Mouse (Mus musculus) liver, embryonic 11.5 days (tissue): ENCODE results near the gene Gabra6. TPM values are rescaled to one million over a fixed set of nuclear protein-coding genes. Genes with fewer than 3 reads are reported as not detected.

Experiments used
- ATAC-seq: fragments of 200-750 bp; cut with Nextera tagmentation; replicated peaks from 2 replicates; pipeline ENCODE4 v1.8.0; 2017; ENCODE audit warnings: moderate number of reproducible peaks, mild to moderate bottlenecking, moderate TSS enrichment, moderate library complexity; ENCODE audit not compliant: low FRiP score
- DNase-seq: peaks from one replicate; pipeline ENCODE4 v3.0.0-alpha.2; 2017; ENCODE audit warnings: low spot score
- H3K27ac ChIP-seq: fragments of 300-500 bp; sonication (generic); 2 replicates; pipeline ENCODE4 v1.5.1; 2014; ENCODE audit warnings: mild to moderate bottlenecking, low read depth, low read length, control low read depth
- H3K27me3 ChIP-seq: fragments of 300-500 bp; sonication (generic); replicated peaks from 2 replicates; pipeline ENCODE4 v1.6.1; 2014; ENCODE audit warnings: low read length, mixed read lengths; ENCODE audit not compliant: control insufficient read depth, insufficient read depth
- H3K36me3 ChIP-seq: fragments of 300-500 bp; sonication (generic); 2 replicates; pipeline ENCODE4 v1.6.1; 2014; ENCODE audit warnings: mild to moderate bottlenecking, low read length, moderate library complexity, mixed read lengths; ENCODE audit not compliant: control insufficient read depth, insufficient read depth
- H3K4me1 ChIP-seq: fragments of 300-500 bp; sonication (generic); replicated peaks from 2 replicates; pipeline ENCODE4 v1.6.1; 2014; ENCODE audit warnings: low read length, mixed read lengths; ENCODE audit not compliant: control insufficient read depth, insufficient read depth
- H3K4me2 ChIP-seq: fragments of 300-500 bp; sonication (generic); 2 replicates; pipeline ENCODE4 v1.6.1; 2014; ENCODE audit warnings: mild to moderate bottlenecking, control low read depth, moderate library complexity
- H3K4me3 ChIP-seq: fragments of 300-500 bp; sonication (generic); 2 replicates; pipeline ENCODE4 v1.5.1; 2014; ENCODE audit warnings: low read depth, low read length, control low read depth
- H3K9ac ChIP-seq: fragments of 300-500 bp; sonication (generic); 2 replicates; pipeline ENCODE4 v1.6.1; 2014; ENCODE audit warnings: low read depth, low read length, control low read depth
- H3K9me3 ChIP-seq: fragments of 300-500 bp; sonication (generic); 2 replicates; pipeline ENCODE4 v1.6.1; 2016; ENCODE audit warnings: low read length, inconsistent platforms, mixed read lengths; ENCODE audit not compliant: control insufficient read depth
- WGBS: fragments of 180-500 bp; shearing (Covaris S2); extraction: QIAGEN DNeasy Blood & Tissue Kit; methylation state at CpG from one replicate; pipeline ENCODE4 v1.1.7; 2014; 5-methylcytosine and 5-hydroxymethylcytosine counted together
- polyA plus RNA-seq: library from polyadenylated mRNA; unstranded; fragments of >200 nt; fragmentation: Nextera tagmentation; extraction: Ambion mirVana; gene quantifications from 2 replicates; pipeline ENCODE4 v1.2.1, GENCODE M21; 2014

The Gabra6 gene
- not detected in 2 replicates for polyA plus RNA-seq

DNA sequence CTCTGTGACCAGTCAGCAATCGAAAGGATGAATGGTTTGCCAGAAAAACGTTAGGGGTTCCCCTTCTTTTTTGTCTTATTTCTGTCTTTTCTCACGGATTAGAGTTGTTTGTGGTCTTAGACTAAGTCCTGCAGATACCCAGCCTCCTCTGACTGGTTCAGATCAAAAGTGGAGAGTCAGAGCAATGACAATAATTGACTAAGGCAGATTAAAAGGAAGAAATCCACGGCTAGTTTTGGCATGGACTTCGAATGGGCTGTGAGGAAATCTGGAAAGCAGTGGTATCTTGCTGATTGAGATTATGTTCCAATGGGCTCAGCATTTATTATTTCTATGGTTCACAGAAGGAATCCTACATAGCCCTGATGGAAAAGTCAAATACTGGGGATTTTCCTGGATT lies at the start of gene Gabra6:
Gene Gabra6 (minus strand): TSS at position 191 of the 400 bp plus-strand sequence.
- WGBS: 64% methylated on average over 5 of the region's 5 CpGs
- Histone ChIP-seq H3K36me3 (no peaks in the 10 kb centered on the region), H3K27ac (no peak within 1 kb of the TSS), H3K27me3 (no peaks in the 10 kb centered on the region), H3K9me3 (no peaks in the 10 kb centered on the region), H3K4me3 (no peak within 1 kb of the TSS), H3K4me1 (no peaks in the 10 kb centered on the region), H3K9ac (no peak within 1 kb of the TSS), H3K4me2 (no peak within 1 kb of the TSS)
- DNase-seq (no peak), ATAC-seq (no peak)

DNA sequence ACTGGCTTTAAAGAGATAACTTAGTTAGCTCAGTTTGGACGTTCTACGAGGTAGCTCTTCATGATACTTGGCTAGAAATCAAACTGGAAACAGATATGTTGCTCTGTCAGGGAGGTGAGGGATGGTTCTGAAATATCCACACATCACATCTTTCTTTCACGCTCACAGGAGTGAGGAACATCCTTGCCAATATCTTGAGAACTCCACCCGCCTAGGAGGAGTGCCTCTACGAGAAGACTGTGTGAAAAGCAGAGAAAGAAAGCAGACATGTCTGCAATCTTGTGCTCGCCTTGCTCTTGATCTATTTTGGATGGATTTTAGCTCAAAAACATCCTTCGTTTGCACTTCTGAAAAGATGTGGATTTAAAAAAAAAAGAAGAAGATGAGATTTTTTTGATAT lies 44.7 kb upstream of the Gabra6 start:
- ATAC-seq (no peak), DNase-seq (no peak)
- Histone ChIP-seq H3K4me3 (no peak overlapping the region), H3K27me3 (no peaks in the 10 kb centered on the region), H3K4me1 (no peaks in the 10 kb centered on the region), H3K27ac (no peak overlapping the region), H3K4me2 (no peak overlapping the region), H3K9me3 (no peaks in the 10 kb centered on the region), H3K9ac (no peak overlapping the region), H3K36me3 (no peaks in the 10 kb centered on the region)
- 74% methylated on average over 7 of the region's 7 CpGs for WGBS

DNA sequence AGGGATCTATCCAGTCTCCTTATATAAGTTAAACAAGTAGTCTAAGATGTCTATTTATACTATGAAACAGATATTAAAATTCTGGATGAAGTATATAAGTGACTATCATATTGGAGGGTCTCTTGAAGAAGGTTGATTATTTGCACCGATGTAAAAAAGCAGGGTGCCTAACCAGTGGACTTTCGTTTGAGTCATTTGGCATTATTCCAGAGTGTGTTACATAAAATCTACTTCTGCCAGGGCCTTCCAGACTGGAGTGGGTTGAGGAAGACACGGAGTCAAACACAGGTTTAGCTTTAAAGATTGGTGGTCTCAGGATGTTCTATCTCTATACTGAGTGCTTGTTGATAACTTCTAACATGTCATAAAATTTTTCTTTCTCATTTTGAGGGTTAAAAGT lies 11.2 kb upstream of the Gabra6 start:
- Histone ChIP-seq H3K9me3 (no peaks in the 10 kb centered on the region), H3K4me1 (no peaks in the 10 kb centered on the region), H3K9ac (no peak overlapping the region), H3K36me3 (no peaks in the 10 kb centered on the region), H3K4me2 (no peak overlapping the region), H3K27ac (no peak overlapping the region), H3K27me3 (no peaks in the 10 kb centered on the region), H3K4me3 (no peak overlapping the region)
- DNase-seq: no peak
- ATAC-seq: no peak
- WGBS: 80% methylated on average over 3 of the region's 3 CpGs

DNA sequence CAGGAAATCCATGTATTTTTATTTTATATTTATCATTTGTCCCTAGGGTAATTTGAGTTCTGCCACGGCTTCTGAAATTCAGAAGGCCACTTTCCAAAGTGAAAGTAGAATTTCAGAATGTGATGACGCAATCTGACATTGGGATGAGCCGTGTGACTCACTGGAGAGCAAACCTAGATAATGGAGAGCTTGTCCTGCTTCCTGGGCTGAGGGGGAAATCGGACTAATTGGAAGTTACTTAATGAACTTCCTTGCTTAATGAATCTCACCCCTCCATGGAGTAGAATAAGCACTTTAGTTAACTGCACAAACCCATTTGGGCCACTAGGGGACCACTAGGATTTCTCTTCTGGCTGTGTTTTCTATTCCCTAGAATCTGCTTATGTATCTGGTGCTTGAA lies 5.4 kb upstream of the Gabra6 start:
- H3K4me1 ChIP-seq: no peaks in the 10 kb centered on the region
- H3K9me3 ChIP-seq: no peaks in the 10 kb centered on the region
- no peak overlapping the region for H3K9ac ChIP-seq
- DNase-seq (no peak), ATAC-seq (no peak)
- no peaks in the 10 kb centered on the region for H3K36me3 ChIP-seq
- no peak overlapping the region for H3K27ac ChIP-seq
- H3K4me3 ChIP-seq: no peak overlapping the region
- no peak overlapping the region for H3K4me2 ChIP-seq
- H3K27me3 ChIP-seq: no peaks in the 10 kb centered on the region
- 69% methylated on average over 4 of the region's 4 CpGs for WGBS

DNA sequence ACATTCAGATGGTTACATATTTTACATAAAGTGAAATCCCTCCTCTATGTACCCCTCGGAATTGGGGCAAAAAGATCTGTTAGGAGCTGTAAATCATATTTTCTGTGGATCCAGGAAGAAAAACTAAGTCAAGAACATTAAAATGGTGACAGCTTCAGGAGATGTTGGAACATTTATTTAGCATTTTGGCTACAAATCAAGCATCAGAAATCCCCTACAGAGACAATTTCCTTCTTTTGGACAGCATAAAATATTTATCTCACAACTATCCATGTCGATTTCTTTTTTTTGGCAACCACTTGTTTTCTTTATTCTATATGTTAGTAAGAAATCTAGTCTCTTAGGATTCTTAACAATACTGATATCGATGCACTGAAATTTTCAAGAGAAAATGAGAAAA lies 688 bp upstream of the Gabra6 start:
- Histone ChIP-seq H3K4me2 (no peak overlapping the region), H3K9ac (no peak overlapping the region), H3K9me3 (no peaks in the 10 kb centered on the region), H3K4me1 (no peaks in the 10 kb centered on the region), H3K27ac (no peak overlapping the region), H3K27me3 (no peaks in the 10 kb centered on the region), H3K36me3 (no peaks in the 10 kb centered on the region), H3K4me3 (no peak overlapping the region)
- ATAC-seq (no peak), DNase-seq (no peak)
- WGBS: 78% methylated on average over 3 of the region's 3 CpGs

DNA sequence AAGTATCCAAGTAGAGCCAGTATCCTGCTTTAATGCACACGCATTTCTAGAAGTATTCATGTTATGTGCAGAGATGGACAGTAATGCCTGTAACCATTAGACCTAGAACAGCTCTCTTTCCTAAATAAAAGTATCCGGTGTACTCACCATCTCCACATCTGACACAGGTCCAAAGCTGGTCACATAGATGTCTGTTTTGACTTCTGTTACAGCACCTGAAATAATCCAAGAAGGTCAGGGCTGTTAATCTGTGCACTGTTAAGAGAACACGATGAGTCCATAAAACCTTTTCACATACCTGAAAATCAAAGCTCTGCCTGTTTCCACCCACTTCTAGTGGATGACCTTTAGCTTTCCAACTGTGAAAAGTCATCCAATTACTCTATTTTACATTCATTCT lies 1.4 kb downstream of the Gabra6 start:
- Histone ChIP-seq H3K36me3 (no peaks in the 10 kb centered on the region), H3K9me3 (no peaks in the 10 kb centered on the region), H3K4me2 (no peak overlapping the region), H3K27ac (no peak overlapping the region), H3K4me1 (no peaks in the 10 kb centered on the region), H3K4me3 (no peak overlapping the region), H3K27me3 (no peaks in the 10 kb centered on the region), H3K9ac (no peak overlapping the region)
- no peak for DNase-seq
- no peak for ATAC-seq
- WGBS: 87% methylated on average over 3 of the region's 3 CpGs

DNA sequence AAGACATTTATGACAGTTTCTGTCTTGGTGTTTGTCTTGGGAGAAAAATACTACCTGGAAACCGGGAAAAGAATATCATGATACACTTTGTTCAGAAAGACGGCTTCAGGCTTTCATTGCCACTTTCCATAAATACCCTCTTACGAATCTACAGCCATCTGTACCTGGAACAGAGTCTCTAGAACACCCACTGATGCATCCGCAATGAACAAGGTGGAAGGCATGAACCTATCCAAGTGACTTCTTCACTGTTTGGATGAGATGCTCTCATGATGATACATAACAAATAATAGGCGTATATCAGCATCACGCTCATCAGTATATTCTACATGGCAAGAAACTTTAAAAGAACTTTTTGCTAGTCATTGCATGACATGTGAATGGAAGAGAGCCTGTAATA lies 1.8 kb downstream of the Gabra6 start:
- Histone ChIP-seq H3K4me1 (no peaks in the 10 kb centered on the region), H3K9ac (no peak overlapping the region), H3K27ac (no peak overlapping the region), H3K9me3 (no peaks in the 10 kb centered on the region), H3K36me3 (no peaks in the 10 kb centered on the region), H3K27me3 (no peaks in the 10 kb centered on the region), H3K4me2 (no peak overlapping the region), H3K4me3 (no peak overlapping the region)
- DNase-seq (no peak), ATAC-seq (no peak)
- WGBS: 84% methylated on average over 6 of the region's 6 CpGs

DNA sequence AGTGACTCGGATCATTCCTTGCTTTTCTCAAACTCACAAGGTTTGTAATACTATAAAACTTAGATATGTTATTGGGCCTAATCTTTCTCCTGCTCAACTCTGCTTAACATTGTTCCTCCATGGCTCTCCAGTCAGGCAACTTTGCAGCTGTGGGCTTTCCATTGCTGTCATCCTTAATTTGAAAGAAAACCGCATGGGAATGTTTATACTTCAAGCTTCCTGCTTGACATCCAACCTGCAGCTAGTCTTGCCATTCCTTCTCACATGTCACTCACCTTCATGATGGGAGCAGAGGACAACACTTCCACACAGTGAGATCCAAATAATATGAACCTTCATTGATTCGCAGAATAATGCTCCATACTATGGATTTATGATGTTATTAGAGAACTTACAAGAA lies 2.9 kb downstream of the Gabra6 start:
- 77% methylated on average over 3 of the region's 3 CpGs for WGBS
- no peak overlapping the region for H3K9ac ChIP-seq
- H3K4me2 ChIP-seq: no peak overlapping the region
- no peak overlapping the region for H3K4me3 ChIP-seq
- H3K36me3 ChIP-seq: no peaks in the 10 kb centered on the region
- H3K27me3 ChIP-seq: no peaks in the 10 kb centered on the region
- no peaks in the 10 kb centered on the region for H3K4me1 ChIP-seq
- ATAC-seq (no peak), DNase-seq (no peak)
- no peaks in the 10 kb centered on the region for H3K9me3 ChIP-seq
- H3K27ac ChIP-seq: no peak overlapping the region

DNA sequence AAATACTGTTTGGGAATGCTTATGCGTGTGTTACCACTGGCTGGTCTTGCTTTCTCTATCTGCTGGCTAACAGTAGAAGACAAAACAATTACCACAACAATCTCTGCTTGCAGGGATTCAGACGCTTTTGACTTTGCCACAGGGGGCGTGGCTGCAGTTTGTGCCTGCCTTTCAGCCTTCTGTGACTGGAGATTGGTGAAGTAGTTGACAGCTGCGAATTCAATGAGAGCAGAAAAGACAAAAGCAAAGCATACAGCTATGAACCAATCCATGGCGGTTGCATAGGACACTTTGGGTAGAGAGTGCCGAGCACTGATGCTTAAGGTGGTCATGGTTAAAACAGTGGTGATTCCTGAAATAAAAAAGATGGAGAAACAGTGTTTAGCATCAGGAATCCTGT lies 6.0 kb downstream of the Gabra6 start:
- 23% methylated on average over 6 of the region's 6 CpGs for WGBS
- no peaks in the 10 kb centered on the region for H3K36me3 ChIP-seq
- no peak overlapping the region for H3K4me3 ChIP-seq
- H3K9me3 ChIP-seq: no peaks in the 10 kb centered on the region
- H3K4me1 ChIP-seq: no peaks in the 10 kb centered on the region
- ATAC-seq (no peak), DNase-seq (no peak)
- no peak overlapping the region for H3K4me2 ChIP-seq
- H3K9ac ChIP-seq: no peak overlapping the region
- no peaks in the 10 kb centered on the region for H3K27me3 ChIP-seq
- H3K27ac ChIP-seq: no peak overlapping the region
